Mouse (Mus musculus) ES-E14 (cell line): ENCODE data around the gene Chchd10.

Source experiments
- CHD2 ChIP-seq: IDR thresholded peaks from 2 replicates; pipeline ENCODE4 v1.6.1; 2014; ENCODE audit warnings: mild to moderate bottlenecking, low read depth, low read length, inconsistent platforms
- MAFK ChIP-seq: IDR thresholded peaks from 2 replicates; pipeline ENCODE4 v1.6.1; 2014; ENCODE audit warnings: mild to moderate bottlenecking, low read depth, low read length, inconsistent platforms; ENCODE audit not compliant: insufficient read depth
- ZC3H11A ChIP-seq: IDR thresholded peaks from 2 replicates; pipeline ENCODE4 v1.6.1; 2012; ENCODE audit warnings: low read depth, mild to moderate bottlenecking, inconsistent platforms, low read length, borderline replicate concordance

DNA sequence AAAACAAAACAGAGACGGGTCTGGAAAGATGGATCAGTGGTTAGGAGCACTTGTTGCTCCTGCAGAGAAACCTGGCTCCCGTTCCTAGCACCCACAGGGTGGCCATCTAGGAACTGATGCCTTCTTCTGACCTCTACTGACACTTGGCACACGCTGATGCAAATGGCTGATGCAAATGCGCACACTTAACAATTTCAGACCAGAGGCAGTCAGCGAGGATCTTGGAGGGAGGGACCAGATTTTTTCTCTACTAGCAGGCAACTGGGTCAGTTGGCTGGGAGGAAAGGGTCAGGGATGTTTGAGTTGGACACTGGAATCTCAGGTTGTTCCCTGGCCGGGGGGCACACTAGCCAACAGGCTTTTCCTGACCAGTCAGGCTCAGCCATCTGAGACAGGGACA lies at the start of gene Chchd10:
- TF ChIP-seq CHD2, result no peak
- no peak for TF ChIP-seq ZC3H11A
- no peak for TF ChIP-seq MAFK
